Mouse (Mus musculus) testis, adult 2 months (tissue): Measurements from ENCODE around the gene Hint2. TPM values are rescaled to one million over a fixed set of nuclear protein-coding genes. Genes with fewer than 3 reads are reported as not detected.

Experiments used
- H3K27ac ChIP-seq: fragments of 200-500 bp; 2 replicates; pipeline ENCODE4 v1.5.1; 2012; ENCODE audit warnings: low read depth, low read length; ENCODE audit not compliant: control insufficient read depth, insufficient read depth
- H3K27me3 ChIP-seq: fragments of 200-500 bp; 2 replicates; pipeline ENCODE4 v1.6.1; 2012; ENCODE audit warnings: mild to moderate bottlenecking, low read length, moderate library complexity; ENCODE audit not compliant: control insufficient read depth, insufficient read depth
- H3K36me3 ChIP-seq: fragments of 200-500 bp; 2 replicates; pipeline ENCODE4 v1.6.1; 2012; ENCODE audit warnings: mild to moderate bottlenecking, low read length; ENCODE audit not compliant: control insufficient read depth, insufficient read depth
- H3K4me1 ChIP-seq: fragments of 200-500 bp; 2 replicates; pipeline ENCODE4 v1.6.1; 2012; ENCODE audit warnings: low read length; ENCODE audit not compliant: control insufficient read depth, insufficient read depth
- H3K4me3 ChIP-seq: fragments of 200-500 bp; 2 replicates; pipeline ENCODE4 v1.5.1; 2012; ENCODE audit warnings: low read depth, mild to moderate bottlenecking, low read length, moderate library complexity, mixed read lengths; ENCODE audit not compliant: control insufficient read depth
- CTCF ChIP-seq: fragments of 200-500 bp; IDR thresholded peaks from 2 replicates; pipeline ENCODE4 v1.5.1; 2012; ENCODE audit warnings: low read depth, mild to moderate bottlenecking, inconsistent platforms, low read length, moderate library complexity; ENCODE audit not compliant: control insufficient read depth, insufficient read depth, insufficient replicate concordance
- POLR2A ChIP-seq: fragments of 200-500 bp; IDR thresholded peaks from 2 replicates; pipeline ENCODE4 v1.6.1; 2012; ENCODE audit warnings: low read depth, mild to moderate bottlenecking, inconsistent platforms, low read length, moderate library complexity; ENCODE audit not compliant: control insufficient read depth
- polyA plus RNA-seq: library from polyadenylated mRNA; depleted of rRNA; stranded (reverse); fragments of >200 nt; gene quantifications from 2 replicates; pipeline ENCODE4 v1.2.3, GENCODE M21; 2012; rRNA removed

Hint2 gene
- polyA plus RNA-seq, 1 experiment = 11.6 TPM

- Histone ChIP-seq H3K36me3 (no peaks in the 10 kb centered on the region), H3K27me3 (no peaks in the 10 kb centered on the region)
- no peak for TF ChIP-seq CTCF
Measured at GRCm38 (mm10) chr4:43613060-43613730, 43.1 kb downstream of the Hint2 start.

GRCm38 (mm10) chr4:43612534-43612933, 43.7 kb downstream of the Hint2 start:
- H3K4me3 ChIP-seq = no peak overlapping the region

More at GRCm38 (mm10) chr4:43613060-43613730, 43.1 kb downstream of the Hint2 start:
- Histone ChIP-seq H3K4me1 (no peaks in the 10 kb centered on the region), H3K4me3 (no peak overlapping the region), H3K27ac (no peak overlapping the region)

GRCm38 (mm10) chr4:43604751-43605685, 51.2 kb downstream of the Hint2 start:
- Histone ChIP-seq H3K4me1 (no peaks in the 10 kb centered on the region), H3K36me3 (no peaks in the 10 kb centered on the region), H3K27me3 (no peaks in the 10 kb centered on the region), H3K4me3 (no peak overlapping the region), H3K27ac (no peak overlapping the region)
- no peak for TF ChIP-seq POLR2A
- no peak for TF ChIP-seq CTCF

More at GRCm38 (mm10) chr4:43612534-43612933, 43.7 kb downstream of the Hint2 start:
- H3K4me1 ChIP-seq = no peaks in the 10 kb centered on the region
- H3K27me3 ChIP-seq = no peaks in the 10 kb centered on the region
- H3K36me3 ChIP-seq = no peaks in the 10 kb centered on the region
- TF ChIP-seq CTCF (no peak), POLR2A (no peak)
- H3K27ac ChIP-seq = no peak overlapping the region

Other genes starting within 250 kb of the Hint2 start
- 1.6 and 2.2 TPM in 2 replicates for gene Fam166b, start 227.3 kb downstream of the Hint2 start, polyA plus RNA-seq
- gene Tesk1, start 214.5 kb downstream of the Hint2 start, polyA plus RNA-seq = 935 and 983 TPM in 2 replicates
- 0.34 and 0.63 TPM in 2 replicates for gene Cd72, start 201.8 kb downstream of the Hint2 start, polyA plus RNA-seq
- gene Sit1, start 172.7 kb downstream of the Hint2 start, polyA plus RNA-seq = not detected in 2 replicates
- gene Ccdc107, start 163.6 kb downstream of the Hint2 start, polyA plus RNA-seq = 33.5 and 46.6 TPM in 2 replicates
- gene Arhgef39, start 156.8 kb downstream of the Hint2 start, polyA plus RNA-seq = 26.6 and 27.3 TPM in 2 replicates
- gene Car9, start 149.5 kb downstream of the Hint2 start, polyA plus RNA-seq = 0.07 and 0.38 TPM in 2 replicates
- gene Tpm2, start 132.7 kb downstream of the Hint2 start, polyA plus RNA-seq = 6.0 and 22.9 TPM in 2 replicates
- 27.9 and 35.0 TPM in 2 replicates for gene Creb3, start 94.1 kb downstream of the Hint2 start, polyA plus RNA-seq
- gene Tln1, start 93.8 kb downstream of the Hint2 start, polyA plus RNA-seq = 44.9 and 51.8 TPM in 2 replicates
- gene Rgp1, start 77.8 kb downstream of the Hint2 start, polyA plus RNA-seq = 36.8 and 37.6 TPM in 2 replicates
- 61.0 and 65.0 TPM in 2 replicates for gene Gba2, start 77.6 kb downstream of the Hint2 start, polyA plus RNA-seq
- gene Msmp, start 72.0 kb downstream of the Hint2 start, polyA plus RNA-seq = 0.83 and 1.1 TPM in 2 replicates
- gene Npr2, start 24.5 kb downstream of the Hint2 start, polyA plus RNA-seq = 2.6 and 4.0 TPM in 2 replicates
- gene Spag8, start 2.9 kb downstream of the Hint2 start, polyA plus RNA-seq = 112 and 124 TPM in 2 replicates
- 55.7 and 59.7 TPM in 2 replicates for gene Tmem8b, start 12.5 kb upstream of the Hint2 start, polyA plus RNA-seq
- 182 and 185 TPM in 2 replicates for gene Fam221b, start 12.7 kb upstream of the Hint2 start, polyA plus RNA-seq
- gene Olfr70, start 44.3 kb upstream of the Hint2 start, polyA plus RNA-seq = not detected in 2 replicates
- not detected in 2 replicates for gene Olfr71, start 53.8 kb upstream of the Hint2 start, polyA plus RNA-seq
- gene Hrct1, start 70.7 kb upstream of the Hint2 start, polyA plus RNA-seq = 0.62 and 0.73 TPM in 2 replicates
- 3.0 and 4.6 TPM in 2 replicates for gene Spaar, start 73.6 kb upstream of the Hint2 start, polyA plus RNA-seq
- gene Olfr159, start 114.5 kb upstream of the Hint2 start, polyA plus RNA-seq = not detected in 2 replicates
- gene Olfr156, start 167.4 kb upstream of the Hint2 start, polyA plus RNA-seq = not detected in 2 replicates
- not detected in 2 replicates for gene Olfr157, start 183.7 kb upstream of the Hint2 start, polyA plus RNA-seq
- gene Olfr155, start 195.1 kb upstream of the Hint2 start, polyA plus RNA-seq = not detected in 2 replicates
- 7.2 and 7.4 TPM in 2 replicates for gene Reck, start 219.1 kb upstream of the Hint2 start, polyA plus RNA-seq